Mouse (Mus musculus): ENCODE data around the gene Rbbp6. TPM values are rescaled to one million over a fixed set of nuclear protein-coding genes. Genes with fewer than 3 reads are reported as not detected.

Gene Rbbp6
- 10 to 100 TPM; 22.9 to 23.4 TPM for total RNA-seq (2021)
- long read RNA-seq, experiment 1, full-length matches to known transcripts, result 8 of 15 reads
- long read RNA-seq, experiment 1, partial matches to known transcripts, result 1 of 15 reads
- long read RNA-seq, experiment 1, other reads (novel, unspliced or antisense), result 6 of 15 reads
- long read RNA-seq, experiment 2, full-length matches to known transcripts, result 15 of 31 reads
- long read RNA-seq, experiment 2, partial matches to known transcripts, result 2 of 31 reads
- long read RNA-seq, experiment 2, other reads (novel, unspliced or antisense), result 14 of 31 reads

DNA sequence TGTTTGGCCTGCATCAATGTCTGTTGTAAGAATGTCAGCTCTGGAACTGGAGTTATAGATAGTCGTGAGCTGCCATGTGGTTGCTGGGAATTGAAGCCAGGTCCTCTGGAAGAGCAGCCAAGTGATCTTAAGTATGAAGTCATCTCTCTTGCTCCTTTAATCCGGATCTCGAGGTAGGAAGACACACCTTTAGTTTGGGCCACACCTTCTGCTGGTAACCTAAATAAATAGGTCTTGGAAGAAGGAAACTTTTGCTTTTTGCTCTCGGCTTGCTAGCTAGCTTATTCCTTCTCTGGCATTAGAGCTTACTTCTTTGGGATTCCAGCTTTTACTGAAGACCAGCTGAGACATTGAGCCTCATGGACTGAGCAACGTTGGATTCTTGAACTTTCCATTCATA is at the start of gene Rbbp6:
TSS of gene Rbbp6 (plus strand) at position 301 of the 400 bp plus-strand sequence.
- intact Hi-C loops (cut with DNase I; ENCODE audit: low total_unique reads), result no loop called here
- DNase-seq, result no peak

DNA sequence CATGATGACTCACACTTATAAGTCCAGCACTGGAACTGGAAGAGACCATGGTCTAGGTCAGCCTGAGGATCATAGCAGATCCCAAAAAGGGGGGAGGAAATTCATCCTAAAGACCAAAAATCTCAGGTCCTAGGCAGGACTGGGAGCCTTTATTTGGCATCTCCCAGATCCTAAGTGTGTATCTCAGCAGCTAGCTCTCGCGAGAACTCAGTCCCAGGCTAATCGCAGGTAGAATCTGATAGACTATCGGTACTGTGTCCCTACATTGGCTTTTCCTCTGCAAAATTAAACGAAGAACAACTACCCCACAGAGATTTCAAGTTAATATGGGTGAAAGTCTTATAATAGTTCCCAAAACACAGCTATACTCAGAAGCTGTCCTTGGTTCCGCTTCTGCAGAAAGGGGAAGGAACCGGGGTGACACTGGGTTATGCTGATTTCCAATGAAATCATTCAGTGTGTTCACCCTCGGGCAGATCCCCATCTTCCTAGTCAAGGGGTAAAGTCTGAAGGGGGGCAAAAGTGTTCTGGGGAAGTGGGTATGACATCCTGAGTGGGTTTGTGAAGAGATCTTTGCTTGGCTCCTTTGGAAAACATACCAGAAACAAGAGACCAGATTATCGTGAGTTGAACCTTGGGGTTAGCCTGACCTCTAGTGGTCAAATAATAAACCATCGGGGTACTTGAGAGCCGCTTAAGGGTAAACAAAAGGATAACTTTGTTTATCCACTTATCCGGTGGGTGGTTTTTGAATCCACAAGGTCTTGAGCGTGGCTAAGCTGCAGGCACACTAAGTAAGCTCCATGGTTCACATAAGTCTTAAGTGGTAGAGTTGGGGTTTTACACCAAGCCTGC is 45.5 kb upstream of the Rbbp6 start:
- no peak for DNase-seq
- intact Hi-C loops (cut with DNase I; ENCODE audit: low total_unique reads), result loop anchor here (2.0 to 5.0 kb wide), 2 partner anchors 449 to 673 kb away; no protein-coding TSS in a partner anchor

DNA sequence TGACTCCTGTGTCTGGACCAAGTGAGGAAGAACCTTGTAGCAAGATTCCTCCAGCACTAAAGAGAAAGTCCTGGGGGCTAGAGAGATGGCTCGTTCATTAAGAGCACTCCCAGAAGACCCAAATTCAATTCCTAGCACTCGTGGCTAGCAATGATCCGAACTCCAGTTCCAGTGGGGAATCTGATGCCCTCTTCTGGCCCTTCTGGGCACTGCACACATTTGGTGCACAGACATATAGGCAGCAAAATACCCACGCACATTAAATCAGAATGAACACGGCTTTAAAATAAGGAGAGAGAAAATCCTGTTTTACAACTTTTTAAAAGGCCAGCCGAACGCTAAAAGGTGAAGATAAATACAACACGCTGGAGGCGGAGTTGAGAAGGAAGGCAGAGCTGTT is 43.9 kb upstream of the Rbbp6 start:
- DNase-seq, result no peak
- intact Hi-C loops (cut with DNase I; ENCODE audit: low total_unique reads), result loop anchor here (2.0 to 5.0 kb wide), 2 partner anchors 451 to 674 kb away; no protein-coding TSS in a partner anchor

DNA sequence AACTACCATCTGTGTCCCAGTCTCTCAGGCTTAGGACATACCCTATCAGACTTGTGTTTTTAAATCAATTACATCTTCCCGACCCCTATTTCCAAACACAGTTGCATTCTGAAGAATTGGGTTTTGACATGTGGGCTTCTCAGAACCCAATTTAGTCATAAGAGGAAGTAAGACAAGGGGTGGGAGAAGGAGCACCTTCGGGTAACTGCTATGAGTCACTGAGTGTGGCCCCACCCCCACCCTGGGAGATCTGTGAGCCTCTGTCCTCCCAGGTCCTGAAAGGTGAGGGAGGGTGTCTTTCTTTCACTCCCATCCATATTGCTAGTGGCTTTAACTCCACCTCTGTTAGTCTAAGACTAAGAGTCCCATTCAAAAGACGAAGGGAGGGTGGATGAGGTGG is 41.2 kb upstream of the Rbbp6 start:
- intact Hi-C loops (cut with DNase I; ENCODE audit: low total_unique reads), result loop anchor here (5.0 kb wide), 1 partner anchor 677 kb away; no protein-coding TSS in a partner anchor
- DNase-seq, result no peak

DNA sequence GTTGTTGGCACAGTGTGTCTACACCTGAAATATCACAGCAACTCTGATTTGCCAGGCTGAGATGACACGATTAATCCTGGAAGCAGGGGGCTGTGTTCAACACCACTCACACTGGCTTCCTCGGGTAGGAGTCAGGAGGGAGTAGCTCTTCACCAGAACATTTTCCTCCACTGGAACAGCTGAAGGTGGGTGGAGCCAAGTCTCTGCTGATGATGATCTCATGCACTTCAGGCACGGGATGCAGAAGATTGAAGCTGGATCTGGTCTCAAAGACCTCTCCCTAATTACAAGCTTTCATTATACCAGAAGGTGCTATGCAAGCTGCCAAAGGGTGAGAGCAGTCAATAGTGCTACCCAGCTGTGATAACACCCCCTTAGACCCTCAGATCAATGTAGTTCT is 35.0 kb upstream of the Rbbp6 start:
- intact Hi-C loops (cut with DNase I; ENCODE audit: low total_unique reads), result no loop called here
- no peak for DNase-seq

DNA sequence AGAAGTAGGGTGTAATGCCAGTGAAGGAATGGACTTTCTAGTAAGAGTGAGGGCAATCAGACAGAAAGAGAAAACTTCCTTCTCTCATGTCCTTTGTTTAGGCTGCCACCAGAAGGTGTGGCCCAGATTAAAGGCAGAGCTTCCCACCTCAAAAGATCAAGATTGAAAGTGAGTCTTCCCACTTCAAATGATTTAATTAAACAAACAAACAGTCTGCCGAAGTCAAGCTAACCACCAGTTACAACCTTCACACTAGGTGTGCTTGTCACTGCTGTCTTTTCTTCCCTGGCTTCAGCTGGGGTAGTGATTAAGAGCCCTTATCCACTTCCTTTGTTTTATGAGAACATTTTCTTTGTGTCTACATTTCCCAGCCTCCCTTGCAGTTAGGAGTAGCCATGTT is 33.3 kb upstream of the Rbbp6 start:
- no peak for DNase-seq
- intact Hi-C loops (cut with DNase I; ENCODE audit: low total_unique reads), result no loop called here

DNA sequence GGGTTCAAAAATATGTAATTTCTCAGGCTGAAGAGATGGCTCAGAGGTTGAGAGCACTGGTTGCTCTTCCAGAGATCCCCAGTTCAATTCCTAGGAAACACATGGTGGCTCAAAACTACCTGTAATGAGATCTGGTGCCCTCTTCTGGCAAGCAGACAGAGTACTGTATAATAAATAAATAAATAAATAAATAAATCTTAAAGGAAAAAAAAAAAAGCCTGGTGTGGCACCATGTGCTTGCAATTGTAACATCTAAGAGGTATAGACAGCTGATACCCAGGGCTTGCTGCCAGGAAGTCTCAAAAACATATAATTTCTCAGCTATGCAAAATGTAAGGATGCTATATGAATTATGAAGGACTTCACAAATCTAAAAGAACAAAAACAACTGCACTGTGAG is 28.9 kb upstream of the Rbbp6 start:
- intact Hi-C loops (cut with DNase I; ENCODE audit: low total_unique reads), result no loop called here
- DNase-seq, result no peak

DNA sequence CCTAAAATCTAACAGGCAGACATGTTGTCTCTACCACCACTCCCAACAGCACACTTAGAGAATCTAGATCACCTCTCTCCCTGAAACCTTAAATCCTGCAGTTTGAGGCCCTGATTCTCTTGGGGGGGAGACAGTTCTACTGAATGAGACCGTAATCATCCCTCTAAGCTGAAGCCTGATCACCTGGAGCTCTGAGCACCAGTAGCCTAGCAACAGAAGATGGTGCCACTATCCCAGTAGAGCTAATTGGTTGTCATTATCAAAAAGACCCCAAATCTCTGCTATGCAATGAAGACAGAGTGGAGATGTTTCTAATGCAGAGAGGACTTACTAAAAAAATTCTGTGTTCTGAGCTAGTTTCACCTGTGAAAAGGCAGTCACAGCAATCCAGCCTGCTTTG is 27.3 kb upstream of the Rbbp6 start:
- no peak for DNase-seq
- intact Hi-C loops (cut with DNase I; ENCODE audit: low total_unique reads), result no loop called here

DNA sequence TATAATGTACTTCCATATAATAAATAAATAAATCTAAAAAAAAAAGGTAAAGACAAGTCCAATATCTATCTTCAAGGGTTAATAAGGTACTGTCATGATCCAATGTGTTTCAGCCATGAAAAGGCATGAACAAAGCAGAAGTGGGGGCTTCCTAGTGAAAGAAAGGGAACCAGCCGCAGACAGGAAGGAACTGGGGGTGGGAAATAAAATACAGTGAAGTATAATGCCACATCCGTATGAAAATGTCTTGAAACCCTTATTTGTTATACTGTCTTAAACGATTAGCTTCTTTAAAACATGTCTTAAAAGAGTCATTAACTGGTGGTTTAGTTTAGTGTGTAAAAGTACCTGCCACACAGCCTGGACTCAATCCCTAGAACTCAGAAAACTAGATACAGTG is 26.3 kb upstream of the Rbbp6 start:
- intact Hi-C loops (cut with DNase I; ENCODE audit: low total_unique reads), result no loop called here

DNA sequence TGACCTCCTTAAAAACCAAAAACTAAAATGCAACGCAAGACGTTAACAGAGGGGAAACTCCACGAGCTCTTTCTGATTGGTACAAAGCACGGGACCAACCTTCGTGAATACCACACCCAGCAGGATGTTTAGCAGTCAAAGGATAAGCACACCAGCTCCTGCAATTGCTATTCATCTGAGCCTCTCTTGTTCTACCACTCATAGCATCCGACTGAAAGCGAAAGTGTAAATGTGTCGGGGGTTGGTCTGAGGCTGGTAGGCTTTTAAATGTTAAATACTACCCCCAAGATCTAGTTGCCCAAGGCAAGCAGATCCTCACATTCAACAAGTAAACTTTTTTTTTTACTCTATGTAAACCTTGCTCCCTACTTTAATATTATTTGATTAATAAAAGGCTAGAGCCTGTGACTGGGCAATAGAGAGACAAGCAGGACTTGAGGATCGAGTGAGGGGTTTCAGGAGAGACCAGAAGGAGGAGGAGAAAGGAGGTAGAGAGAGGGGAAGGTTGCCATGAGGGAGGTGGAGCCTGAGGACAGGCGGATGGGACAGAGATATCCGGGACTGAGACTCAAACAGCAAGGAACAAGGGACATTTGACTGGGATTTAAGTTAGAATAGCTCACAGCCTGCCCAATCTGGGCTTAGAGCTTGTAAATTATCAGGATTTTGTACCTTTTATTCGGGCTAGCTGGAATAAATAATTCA is 25.0 kb upstream of the Rbbp6 start:
- intact Hi-C loops (cut with DNase I; ENCODE audit: low total_unique reads), result loop anchor here (10.0 kb wide), 1 partner anchor 64 kb away; no protein-coding TSS in a partner anchor
- DNase-seq, result no peak

More for the DNA sequence above, 26.3 kb upstream of the Rbbp6 start:
- no peak for DNase-seq

DNA sequence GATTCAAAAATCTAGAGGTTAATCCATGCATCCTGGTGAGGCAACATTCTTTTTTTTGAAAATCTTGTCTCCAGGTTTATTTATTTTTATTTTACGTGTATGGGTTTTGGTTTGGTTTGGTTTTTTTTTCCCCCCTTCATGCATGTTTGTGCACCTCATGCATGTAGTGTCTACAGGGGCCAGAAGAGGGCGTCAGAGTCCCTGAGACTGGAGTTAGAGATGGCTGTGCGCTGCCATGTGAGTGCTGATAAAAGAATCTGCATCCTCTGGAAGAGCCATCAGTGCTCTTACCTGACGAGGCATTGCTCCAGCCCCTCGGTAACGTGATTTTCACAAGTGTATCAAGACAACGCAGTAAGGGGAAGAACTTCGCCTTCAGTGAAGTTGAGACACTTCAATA is 23.4 kb upstream of the Rbbp6 start:
- no peak for DNase-seq
- intact Hi-C loops (cut with DNase I; ENCODE audit: low total_unique reads), result loop anchor here (10.0 kb wide), 1 partner anchor 63 kb away; no protein-coding TSS in a partner anchor

DNA sequence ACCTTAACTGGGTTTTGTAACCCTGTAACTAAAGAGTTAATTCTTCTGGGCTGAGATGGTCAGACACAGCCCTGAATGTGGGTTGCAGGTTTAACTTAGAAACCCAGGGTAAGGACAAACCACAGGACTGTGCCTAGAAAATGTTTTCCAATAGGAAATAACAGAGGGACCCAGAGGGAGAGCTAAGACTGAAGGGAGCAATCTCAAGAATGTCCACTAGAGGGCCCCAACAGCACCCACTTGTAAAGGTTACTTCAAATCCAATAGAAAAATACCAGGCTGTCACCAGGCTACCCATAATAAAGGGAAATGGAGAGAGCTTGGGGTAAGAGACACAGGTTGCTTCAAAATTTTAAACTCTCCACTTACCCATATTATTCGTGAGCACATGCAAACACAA is 20.3 kb upstream of the Rbbp6 start:
- peak; percentile 64 for DNase-seq
- intact Hi-C loops (cut with DNase I; ENCODE audit: low total_unique reads), result loop anchor here (10.0 kb wide), 1 partner anchor 60 kb away; no protein-coding TSS in a partner anchor

DNA sequence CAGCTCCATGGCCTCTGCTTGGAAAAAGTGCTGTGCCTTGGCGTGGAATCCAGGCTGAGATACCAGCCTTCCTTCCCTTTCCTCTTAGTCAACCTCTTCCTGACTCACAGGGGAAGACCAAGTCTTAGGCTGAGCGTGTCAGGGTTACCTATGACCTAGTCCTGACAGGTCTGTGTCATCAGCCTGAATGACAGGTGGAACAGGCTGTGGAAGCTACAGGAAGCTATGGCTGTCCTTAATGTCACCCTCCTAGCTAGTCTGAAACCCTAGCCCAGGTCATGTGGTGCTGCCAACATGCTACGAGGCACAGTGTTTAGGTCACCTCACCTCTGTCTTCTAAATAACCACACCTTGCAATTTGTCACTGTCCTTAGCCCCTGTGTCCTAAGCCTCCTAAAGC is 16.2 kb upstream of the Rbbp6 start:
- DNase-seq, result no peak
- intact Hi-C loops (cut with DNase I; ENCODE audit: low total_unique reads), result loop anchor here (10.0 kb wide), 1 partner anchor 56 kb away; no protein-coding TSS in a partner anchor

DNA sequence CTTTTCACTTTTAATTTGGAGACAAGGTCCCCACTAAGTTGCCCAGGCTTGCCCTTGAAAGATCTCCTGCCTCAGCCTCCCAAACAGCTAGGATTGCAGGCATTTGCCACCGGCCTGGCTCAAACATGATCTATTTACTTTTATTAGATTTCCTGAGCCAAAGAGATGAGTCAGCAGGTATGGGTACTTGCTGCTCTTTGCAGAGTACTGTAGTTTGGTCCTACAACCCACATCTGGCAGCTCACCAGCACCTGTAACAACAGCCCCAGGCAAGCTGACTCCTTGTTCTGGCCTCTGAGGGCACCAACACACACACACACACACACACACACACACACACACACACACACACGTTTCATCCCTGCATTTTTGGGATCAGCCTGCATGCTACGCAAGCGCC is 14.0 kb upstream of the Rbbp6 start:
- intact Hi-C loops (cut with DNase I; ENCODE audit: low total_unique reads), result no loop called here
- DNase-seq, result no peak

DNA sequence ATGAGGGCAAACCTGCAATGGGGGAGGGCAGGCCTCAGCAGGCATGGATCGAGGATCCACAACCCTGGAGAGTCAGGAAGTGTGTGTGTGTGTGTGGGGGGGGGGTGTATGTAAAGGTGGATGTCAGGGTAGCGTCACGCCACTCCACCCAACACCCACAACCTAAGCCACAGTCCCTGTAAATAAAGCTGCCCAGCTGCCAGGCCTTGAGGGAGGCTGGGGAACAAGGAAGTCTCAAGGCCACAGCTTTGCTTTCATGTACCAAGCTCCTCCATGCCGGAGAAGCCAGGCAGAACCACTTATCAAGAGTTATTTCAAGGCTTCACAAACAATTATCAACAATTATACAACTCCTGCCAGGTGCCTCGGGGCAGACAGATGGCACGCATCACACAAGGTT is 13.4 kb upstream of the Rbbp6 start:
- DNase-seq, result no peak
- intact Hi-C loops (cut with DNase I; ENCODE audit: low total_unique reads), result no loop called here

DNA sequence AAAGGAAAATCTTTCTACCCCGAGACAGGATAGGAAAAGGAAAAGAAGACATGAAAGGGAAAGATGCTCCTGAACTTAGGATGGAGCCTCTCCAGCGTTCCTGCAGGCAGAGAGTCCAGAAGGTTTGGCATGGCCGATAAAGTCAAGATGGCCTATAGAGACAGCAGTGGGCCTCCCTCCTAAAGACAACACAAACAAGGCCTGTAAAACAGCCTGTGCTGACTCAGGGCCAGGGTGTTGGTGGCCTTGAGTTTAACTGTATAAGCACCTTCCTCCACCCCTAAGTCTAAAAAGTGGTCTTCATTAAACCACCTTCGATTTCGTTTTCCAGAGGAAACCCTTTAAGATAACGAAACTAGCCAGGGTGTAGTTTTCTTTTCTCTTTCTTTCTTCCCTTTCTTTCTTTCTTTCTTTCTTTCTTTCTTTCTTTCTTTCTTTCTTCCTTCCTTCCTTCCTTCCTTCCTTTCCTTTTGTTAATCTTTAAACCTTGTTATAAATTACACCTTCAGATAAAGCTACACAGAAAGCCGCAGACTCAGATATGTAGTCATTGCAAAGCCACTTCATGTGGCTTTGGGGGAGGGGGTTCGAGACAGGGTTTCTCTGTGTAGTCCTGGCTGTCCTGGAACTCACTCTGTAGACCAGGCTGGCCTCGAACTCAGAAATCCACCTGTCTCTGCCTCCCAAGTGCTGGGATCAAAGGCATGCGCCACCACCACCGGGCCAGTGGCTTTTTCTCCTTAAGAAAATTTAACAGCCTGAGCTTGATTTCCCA is 10.8 kb upstream of the Rbbp6 start:
- intact Hi-C loops (cut with DNase I; ENCODE audit: low total_unique reads), result no loop called here
- no peak for DNase-seq

DNA sequence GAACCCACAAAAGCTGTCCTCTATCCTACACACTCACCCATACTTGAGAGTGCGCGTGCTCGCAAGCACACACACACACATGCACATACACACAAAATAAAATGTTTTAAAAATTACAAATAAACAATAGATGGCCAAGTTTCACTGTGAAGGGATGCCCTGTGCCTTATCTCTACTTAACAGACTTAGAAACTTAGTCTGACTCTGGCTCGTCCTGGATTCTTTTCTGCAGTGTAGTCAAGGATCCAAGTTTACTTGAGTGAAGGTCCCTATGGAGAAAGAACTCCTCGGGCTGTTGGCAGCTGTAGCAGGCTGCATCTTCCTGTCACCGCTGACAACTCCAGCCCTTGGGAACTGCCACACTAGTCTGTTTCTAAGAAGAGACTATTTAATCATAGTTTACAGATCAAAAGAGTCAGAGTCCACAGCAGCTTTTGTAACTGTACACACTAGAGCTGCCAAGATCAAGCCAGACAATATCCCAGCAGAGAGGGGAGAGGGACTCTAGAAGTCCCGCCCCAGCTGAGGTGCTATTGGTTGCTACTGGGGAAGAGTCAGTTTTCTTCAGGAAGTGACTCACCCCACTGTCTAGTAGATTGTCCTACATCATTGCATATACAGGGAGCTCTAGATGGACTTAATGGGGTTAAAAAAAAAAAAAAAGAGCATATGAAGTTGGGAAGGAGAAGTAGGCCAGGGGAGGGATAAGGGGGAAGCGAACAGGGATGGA is 10.1 kb upstream of the Rbbp6 start:
- intact Hi-C loops (cut with DNase I; ENCODE audit: low total_unique reads), result no loop called here
- peak; percentile 58 for DNase-seq

DNA sequence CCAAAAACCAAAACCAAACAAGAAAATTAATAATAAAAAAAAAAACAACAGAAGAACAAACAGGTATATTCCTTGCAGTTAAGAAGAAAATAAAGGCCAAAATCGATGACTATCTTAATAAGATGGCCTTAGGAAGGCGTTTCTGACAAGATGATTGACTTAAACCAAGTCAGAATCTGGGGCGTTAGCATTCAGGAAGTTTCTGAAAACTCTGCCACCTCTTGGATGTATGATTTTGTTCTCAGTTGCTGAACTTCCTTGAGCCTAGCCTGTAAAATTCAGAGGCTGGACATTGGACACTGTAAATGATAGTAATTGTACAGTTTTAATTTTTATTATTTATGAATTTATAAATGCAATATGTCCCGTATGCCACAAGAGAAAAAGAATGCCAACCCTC is 3.3 kb downstream of the Rbbp6 start:
- DNase-seq, result no peak
- intact Hi-C loops (cut with DNase I; ENCODE audit: low total_unique reads), result no loop called here

All from gastrocnemius, postnatal 14 days (tissue).